Mouse (Mus musculus) liver, adult 2 months (tissue): ENCODE measurements around the gene Ckap5. TPM values are rescaled to one million over a fixed set of nuclear protein-coding genes. Genes with fewer than 3 reads are reported as not detected.

ENCODE experiments used
- DNase-seq: peaks from one replicate; pipeline ENCODE4 v3.0.0-alpha.2; 2011; ENCODE audit warnings: low read depth, low spot score; ENCODE audit errors: extremely low read depth
- H3K27ac ChIP-seq: fragments of 200-500 bp; replicated peaks from 2 replicates; pipeline ENCODE4 v1.5.1; 2012; ENCODE audit warnings: low read depth, mild to moderate bottlenecking, control low read depth, inconsistent platforms, low read length; ENCODE audit not compliant: insufficient read depth
- H3K27me3 ChIP-seq: fragments of 200-500 bp; 2 replicates; pipeline ENCODE4 v1.6.1; 2012; ENCODE audit warnings: mild to moderate bottlenecking, moderate library complexity, low read length, inconsistent platforms; ENCODE audit not compliant: control insufficient read depth, insufficient read depth
- H3K36me3 ChIP-seq: fragments of 200-500 bp; 2 replicates; pipeline ENCODE4 v1.6.1; 2012; ENCODE audit warnings: low read length, inconsistent platforms; ENCODE audit not compliant: control insufficient read depth, insufficient read depth
- H3K4me1 ChIP-seq: fragments of 200-500 bp; 2 replicates; pipeline ENCODE4 v1.6.1; 2011; ENCODE audit warnings: low read length; ENCODE audit not compliant: control insufficient read depth, insufficient read depth
- H3K4me3 ChIP-seq: fragments of 200-500 bp; 2 replicates; pipeline ENCODE4 v1.5.1; 2011; ENCODE audit warnings: low read depth, mild to moderate bottlenecking, control low read depth, low read length, moderate library complexity; ENCODE audit not compliant: insufficient read depth
- H3K79me2 ChIP-seq: fragments of 200-500 bp; 2 replicates; pipeline ENCODE4 v1.6.1; 2012; ENCODE audit warnings: inconsistent platforms, mild to moderate bottlenecking, low read length, moderate library complexity; ENCODE audit not compliant: control insufficient read depth, insufficient read depth
- H3K9ac ChIP-seq: fragments of 200-500 bp; 2 replicates; pipeline ENCODE4 v1.6.1; 2012; ENCODE audit warnings: low read depth, mild to moderate bottlenecking, control low read depth, inconsistent platforms, low read length
- CTCF ChIP-seq: fragments of 200-500 bp; IDR thresholded peaks from 2 replicates; pipeline ENCODE4 v1.5.1; 2011; ENCODE audit warnings: low read depth, low read length, control low read depth
- POLR2A ChIP-seq: fragments of 200-500 bp; IDR thresholded peaks from 2 replicates; pipeline ENCODE4 v1.6.1; 2011; ENCODE audit warnings: low read length, control low read depth; ENCODE audit not compliant: insufficient read depth; ENCODE audit errors: extremely low read depth
- WGBS: fragments of 180-500 bp; shearing (Covaris S2); methylation state at CpG from one replicate; pipeline ENCODE4 v1.1.7; 2018; 5-methylcytosine and 5-hydroxymethylcytosine counted together
- polyA plus RNA-seq: library from polyadenylated mRNA; depleted of rRNA; stranded (reverse); fragments of >200 nt; gene quantifications from 2 replicates; pipeline ENCODE4 v1.2.3, GENCODE M21; 2012; rRNA removed
- total RNA-seq: library from RNA; depleted of rRNA; stranded (reverse); fragments of >200 nt; gene quantifications from 2 replicates; pipeline ENCODE4 v1.2.3, GENCODE M21; 2014; rRNA removed

Gene Ckap5
- 12.9 and 14.9 TPM in 2 replicates for total RNA-seq
- 1.9 TPM in 2 replicates for polyA plus RNA-seq

DNA sequence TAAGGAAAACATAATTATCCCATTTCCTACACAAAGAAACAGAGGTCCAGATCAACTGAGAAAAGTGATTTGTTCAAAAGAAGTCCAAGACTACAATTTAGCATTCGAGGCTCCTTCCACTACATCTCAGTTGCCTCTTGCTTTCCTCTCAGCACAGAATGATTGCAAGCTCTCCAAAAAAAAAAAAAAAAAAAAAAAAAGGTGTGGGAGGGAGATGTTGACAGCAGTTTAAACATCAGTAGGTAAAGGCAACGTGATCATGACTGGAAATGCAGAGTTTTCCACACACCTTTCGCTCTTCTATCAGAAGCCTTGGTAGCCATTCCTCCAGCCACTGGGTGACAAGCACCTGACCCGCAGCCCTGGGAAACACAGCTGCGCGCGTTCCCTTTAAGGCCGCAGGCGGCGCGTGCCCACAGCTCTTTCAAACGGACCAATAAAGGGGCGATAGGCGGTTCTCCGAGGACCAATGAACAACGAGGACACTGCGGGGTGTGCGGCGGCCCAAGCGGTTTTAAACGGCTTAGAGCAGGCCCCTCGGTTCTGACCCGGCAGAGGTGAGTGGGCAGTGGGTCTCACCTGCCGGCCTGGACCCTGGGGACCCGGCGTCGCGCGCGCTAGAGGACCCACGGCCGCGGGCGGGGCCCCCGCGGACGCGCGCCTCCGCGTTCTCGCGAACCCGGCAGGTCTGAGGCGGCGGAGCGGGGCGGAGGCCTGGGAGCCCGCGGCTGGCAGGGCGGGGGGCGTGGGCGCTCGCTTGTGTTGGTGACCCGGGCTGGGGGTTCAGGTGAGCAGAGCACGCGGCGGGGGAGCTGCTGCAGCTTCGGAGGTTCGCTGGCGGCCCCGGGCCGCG, at the start of gene Ckap5:
Ckap5 (plus strand) TSS at position 469 of the 853 bp plus-strand sequence.
- Histone ChIP-seq H3K27ac (peak within 1 kb of the TSS; percentile 79), H3K4me1 (peaks cover 2% of the 10 kb centered on the region), H3K36me3 (no peaks in the 10 kb centered on the region), H3K27me3 (no peaks in the 10 kb centered on the region), H3K4me3 (peak within 1 kb of the TSS; percentile 89), H3K9ac (peak within 1 kb of the TSS; percentile 93), H3K79me2 (peaks cover 5% of the 10 kb centered on the region; the same call in 1 of the 2 replicates)
- 0 out of 2 replicates have a peak, but pooled peaks have one; percentile 11 for TF ChIP-seq CTCF
- TF ChIP-seq POLR2A, result 0 out of 2 replicates have a peak, but pooled peaks have one; percentile 3
- DNase-seq, result peak; percentile 81
- WGBS, result under 1% methylated on average over 63 of the region's 64 CpGs

DNA sequence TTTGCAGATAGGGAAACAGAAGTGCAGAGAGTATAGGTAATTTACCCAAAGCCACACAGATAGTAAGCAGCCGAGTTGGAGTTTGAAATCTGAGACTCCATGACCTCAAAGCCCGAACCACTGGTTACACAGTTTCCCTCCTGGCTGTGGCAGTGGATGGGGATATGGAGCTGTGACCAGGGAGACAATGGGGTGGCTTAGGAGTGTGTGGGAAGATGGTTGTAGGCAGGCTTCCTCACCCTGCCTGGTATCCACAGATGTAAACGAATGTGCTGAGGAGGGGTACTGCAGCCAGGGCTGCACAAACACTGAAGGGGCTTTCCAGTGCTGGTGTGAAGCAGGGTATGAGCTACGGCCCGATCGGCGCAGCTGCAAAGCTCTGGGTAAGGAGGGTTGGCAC, 49.7 kb upstream of the Ckap5 start:
- 0 out of 2 replicates have a peak, but pooled peaks cover 1% of the 10 kb centered on the region for H3K4me1 ChIP-seq
- no peaks in the 10 kb centered on the region for H3K27me3 ChIP-seq
- no peak overlapping the region for H3K9ac ChIP-seq
- 75% methylated on average over 7 of the region's 7 CpGs for WGBS
- no peak for TF ChIP-seq CTCF
- TF ChIP-seq POLR2A, result no peak
- no peak overlapping the region for H3K27ac ChIP-seq
- no peak overlapping the region for H3K4me3 ChIP-seq
- no peak for DNase-seq
- no peaks in the 10 kb centered on the region for H3K79me2 ChIP-seq
- H3K36me3 ChIP-seq, result peaks cover 6% of the 10 kb centered on the region; the same call in 1 of the 2 replicates

DNA sequence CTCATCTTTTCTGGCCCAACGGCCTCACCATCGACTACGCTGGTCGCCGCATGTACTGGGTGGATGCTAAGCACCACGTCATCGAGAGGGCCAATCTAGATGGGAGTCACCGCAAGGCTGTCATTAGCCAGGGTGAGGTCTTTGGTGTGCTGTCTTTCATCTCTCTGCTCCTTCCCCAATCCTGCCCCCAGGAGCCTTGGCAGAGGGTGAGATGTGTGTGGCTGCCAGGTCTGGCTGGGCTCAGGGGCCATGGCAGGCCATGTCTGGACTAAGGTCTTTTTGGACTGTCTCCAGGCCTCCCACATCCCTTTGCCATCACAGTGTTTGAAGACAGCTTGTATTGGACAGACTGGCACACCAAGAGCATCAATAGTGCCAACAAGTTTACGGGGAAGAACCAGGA, 46.2 kb upstream of the Ckap5 start:
- no peaks in the 10 kb centered on the region for H3K79me2 ChIP-seq
- H3K36me3 ChIP-seq, result peaks cover 4% of the 10 kb centered on the region; the same call in 1 of the 2 replicates

DNA sequence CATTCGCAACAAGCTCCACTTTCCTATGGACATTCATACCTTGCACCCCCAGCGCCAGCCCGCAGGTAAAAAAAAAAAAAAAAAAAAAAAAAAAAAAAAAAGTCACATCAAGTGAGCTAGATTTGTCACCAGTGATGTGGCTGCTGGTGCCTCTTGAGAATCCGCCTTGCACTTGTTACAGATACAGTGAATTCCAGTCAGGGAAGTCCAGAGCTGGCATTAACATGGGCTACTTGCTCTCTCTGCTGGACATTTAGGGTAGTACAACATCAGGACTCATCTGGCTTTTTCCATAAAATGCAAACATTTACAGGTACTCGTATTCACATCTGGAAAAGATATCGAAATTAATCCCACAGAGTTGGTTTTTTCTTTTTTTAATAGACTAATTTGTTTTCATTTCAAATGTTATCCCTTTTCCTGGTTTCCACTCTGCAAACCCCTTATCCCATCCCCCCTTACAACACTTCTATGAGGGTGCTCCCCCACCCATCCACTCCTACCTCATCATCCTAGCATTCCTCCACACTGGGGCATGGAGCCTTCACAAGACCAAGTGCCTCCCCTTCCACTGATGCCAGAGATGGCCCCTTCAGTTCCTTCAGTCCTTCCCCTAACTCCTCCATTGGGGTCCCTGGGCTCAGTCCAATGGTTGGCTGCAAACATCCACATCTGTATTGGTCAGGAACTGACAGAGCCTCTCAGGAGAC, 45.6 kb upstream of the Ckap5 start:
- TF ChIP-seq CTCF (peak; percentile 50), POLR2A (no peak)
- Histone ChIP-seq H3K36me3 (0 out of 2 replicates have a peak, but pooled peaks cover 2% of the 10 kb centered on the region), H3K4me3 (no peak overlapping the region), H3K27me3 (no peaks in the 10 kb centered on the region), H3K79me2 (no peaks in the 10 kb centered on the region), H3K9ac (no peak overlapping the region), H3K27ac (no peak overlapping the region), H3K4me1 (0 out of 2 replicates have a peak, but pooled peaks cover 1% of the 10 kb centered on the region)
- WGBS, result 64% methylated on average over 6 of the region's 6 CpGs
- peak; percentile 60 for DNase-seq

More for the DNA sequence above, 46.2 kb upstream of the Ckap5 start:
- DNase-seq, result no peak
- H3K27ac ChIP-seq, result no peak overlapping the region
- TF ChIP-seq CTCF (no peak), POLR2A (no peak)
- H3K27me3 ChIP-seq, result no peaks in the 10 kb centered on the region
- 94% methylated on average over 9 of the region's 9 CpGs for WGBS
- H3K4me1 ChIP-seq, result 0 out of 2 replicates have a peak, but pooled peaks cover 1% of the 10 kb centered on the region
- no peak overlapping the region for H3K4me3 ChIP-seq
- H3K9ac ChIP-seq, result no peak overlapping the region

DNA sequence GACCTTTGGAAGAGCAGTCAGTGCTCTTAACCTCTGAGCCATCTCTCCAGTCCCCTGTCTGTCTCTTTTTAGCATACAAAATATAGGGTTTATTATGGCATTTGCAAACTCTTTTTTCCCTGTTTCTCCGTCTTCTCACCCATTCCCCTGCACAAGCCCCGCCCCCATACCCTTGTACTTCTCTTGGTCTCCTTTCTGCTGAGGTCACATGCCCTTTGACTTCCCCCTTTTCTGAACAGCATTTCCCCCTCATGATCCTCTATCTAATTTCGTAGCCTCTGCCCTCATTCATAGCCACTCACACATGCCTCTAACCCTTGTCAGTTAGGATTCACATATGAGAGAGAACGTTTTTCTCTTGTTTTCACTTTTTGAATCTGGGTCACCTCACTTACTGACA, 41.9 kb upstream of the Ckap5 start:
- H3K36me3 ChIP-seq, result peaks cover 18% of the 10 kb centered on the region
- no peaks in the 10 kb centered on the region for H3K27me3 ChIP-seq
- WGBS, result 71% methylated on average over 4 of the region's 4 CpGs
- DNase-seq, result peak; percentile 30
- no peaks in the 10 kb centered on the region for H3K79me2 ChIP-seq
- H3K4me1 ChIP-seq, result no peaks in the 10 kb centered on the region
- no peak overlapping the region for H3K4me3 ChIP-seq
- H3K9ac ChIP-seq, result no peak overlapping the region
- no peak for TF ChIP-seq CTCF
- TF ChIP-seq POLR2A, result no peak
- no peak overlapping the region for H3K27ac ChIP-seq
